Mouse (Mus musculus) embryonic fibroblast, embryonic 13.5 days (primary cell): Measurements from ENCODE around the gene Coro1a.

Source experiments
- CTCF ChIP-seq: IDR thresholded peaks from 2 replicates; pipeline ENCODE4 v1.5.1; 2011; ENCODE audit warnings: mild to moderate bottlenecking, control low read depth, low read length, moderate library complexity, borderline replicate concordance; ENCODE audit not compliant: insufficient read depth
- POLR2A ChIP-seq: IDR thresholded peaks from 2 replicates; pipeline ENCODE4 v1.6.1; 2011; ENCODE audit warnings: low read depth, mild to moderate bottlenecking, control low read depth, low read length, moderate library complexity

DNA sequence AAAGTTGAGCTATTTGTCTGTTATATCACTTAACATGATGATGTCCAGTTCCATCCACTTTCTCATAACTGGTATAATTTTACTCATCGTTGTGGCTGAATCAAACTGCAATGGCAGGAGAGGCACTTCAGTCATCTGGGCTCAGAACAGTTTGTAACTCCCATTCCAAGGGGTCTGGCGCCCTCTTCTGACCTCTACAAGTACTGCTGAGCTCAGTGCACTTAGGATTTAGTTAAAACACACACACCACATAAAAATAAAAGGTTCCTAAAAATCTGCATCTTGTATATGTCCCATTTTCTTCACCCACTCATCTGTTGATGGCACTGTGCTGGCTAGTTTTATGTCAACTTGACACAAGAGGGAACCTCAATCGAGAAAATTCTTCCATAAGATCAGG lies 14.3 kb downstream of the Coro1a start:
- TF ChIP-seq POLR2A, result no peak
- TF ChIP-seq CTCF, result peak; percentile 69
